Mouse (Mus musculus) E14TG2a.4 (cell line): ENCODE data around the gene Tmem200a.

ENCODE experiments used
- CTCF ChIP-seq: conservative IDR thresholded peaks from 2 replicates; pipeline ENCODE4 v1.5.1; 2014; ENCODE audit warnings: low read length
- POU5F1 ChIP-seq: IDR thresholded peaks from 2 replicates; pipeline ENCODE4 v1.6.1; 2014; ENCODE audit warnings: low read length, borderline replicate concordance

DNA sequence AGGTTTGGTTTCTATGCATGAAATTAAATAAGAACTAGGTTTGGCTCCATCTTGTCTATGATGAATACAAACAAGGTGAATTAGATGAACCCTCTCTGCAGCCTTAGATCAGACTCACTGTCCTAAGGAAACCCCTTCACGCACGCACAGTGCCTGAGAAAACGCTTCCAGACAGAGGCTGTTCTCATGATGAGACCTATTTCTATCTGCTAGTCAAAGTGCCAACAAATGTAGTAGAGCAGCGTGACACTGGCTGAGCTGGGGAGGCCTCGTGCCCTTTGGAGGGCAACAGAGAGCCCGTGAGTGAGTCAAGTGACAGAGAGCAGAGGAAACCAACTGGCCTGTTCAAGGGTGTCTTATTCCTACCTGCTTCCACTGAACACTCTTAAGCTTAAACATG is 73.4 kb downstream of the Tmem200a start:
- TF ChIP-seq CTCF (no peak), POU5F1 (no peak)
